Comparison of ENCODE assay signal across 8 mouse cellular contexts in the genomic region with DNA sequence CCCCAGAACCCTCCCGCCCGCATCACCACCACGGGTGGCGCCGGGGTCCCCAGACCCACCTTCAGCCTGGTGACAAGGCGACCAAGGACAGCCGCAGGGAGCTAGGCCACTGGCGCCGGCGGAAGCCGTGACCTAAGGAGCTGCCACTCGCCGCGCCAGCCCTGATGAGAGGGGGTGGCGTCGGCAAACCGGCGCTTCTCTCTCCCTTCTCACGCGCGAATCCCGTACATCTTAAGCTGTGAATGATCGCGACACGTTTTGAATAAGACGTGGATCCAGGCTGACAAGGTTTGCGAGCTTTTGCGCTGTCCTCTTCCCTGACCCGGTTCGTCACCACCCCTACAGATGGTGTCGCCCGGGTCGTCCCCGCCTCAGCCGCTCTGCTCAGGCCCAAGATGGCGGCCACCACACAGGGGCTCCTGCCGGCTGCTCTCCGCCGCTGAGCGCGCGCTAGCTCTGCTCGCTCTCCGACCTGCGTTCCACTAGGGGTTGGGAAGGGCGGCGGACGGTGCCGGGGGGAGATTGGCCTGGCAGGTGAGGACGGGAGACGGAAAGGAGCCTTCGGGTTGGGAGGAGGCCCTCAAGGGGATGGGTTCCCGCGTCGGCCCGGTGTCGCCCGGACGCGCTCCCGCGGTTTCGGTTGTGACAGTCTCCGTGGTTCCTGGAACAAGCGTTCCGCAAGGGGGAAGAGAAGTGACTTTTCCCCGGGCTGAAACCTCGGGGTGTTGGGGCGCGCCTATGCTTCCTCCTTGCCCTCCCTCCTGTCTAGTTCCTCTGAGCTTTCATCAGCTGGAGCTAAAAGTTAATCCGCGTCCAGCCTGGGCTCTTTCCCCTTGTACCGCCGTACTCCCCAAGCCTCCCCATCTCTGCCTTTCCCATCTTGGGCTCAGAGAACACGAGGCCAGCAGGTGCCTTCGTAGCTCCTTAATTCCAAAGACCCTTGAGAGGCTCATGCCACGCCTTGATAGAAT. TPM values are rescaled to one million over a fixed set of nuclear protein-coding genes. Genes with fewer than 3 reads are reported as not detected.
A peak's percentile ranks its signal among the peaks of the same experiment; 100 is the strongest.
DNase-seq lines count a peak whose midpoint lies in the region; ATAC-seq and TF ChIP-seq lines count a peak whose summit lies in the region.

TSS of gene Cpsf2 (plus strand) at position 388 of the 971 bp plus-strand sequence.

- H3K36me3 ChIP-seq in hindbrain, postnatal 0 days (ENCODE audit: insufficient read depth, low read length), result no peaks in the 10 kb centered on the region

- H3K9me3 ChIP-seq in hindbrain, postnatal 0 days (ENCODE audit: low read length), result no peaks in the 10 kb centered on the region

- peaks cover 10% of the 10 kb centered on the region; the same call in 1 of the 2 replicates for H3K4me1 ChIP-seq in hindbrain, postnatal 0 days (ENCODE audit: insufficient read depth, low read length)

- intact Hi-C loops in left cerebral cortex, adult 2 months (cut with DNase I), result loop anchor here (5.0 kb wide), 1 partner anchor 491 kb away; the partner anchor contains the start of gene Golga5

- no peaks in the 10 kb centered on the region for H3K27me3 ChIP-seq in hindbrain, postnatal 0 days (ENCODE audit: insufficient read depth, low read length)

- WGBS in hindbrain, postnatal 0 days, result under 1% methylated on average over 72 of the region's 77 CpGs

- H3K27ac ChIP-seq in hindbrain, postnatal 0 days, result peak within 1 kb of the TSS; percentile 95
- H3K27ac ChIP-seq in left cerebral cortex, adult 2 months, result peak within 1 kb of the TSS; percentile 100

- DNase-seq in T-cell, adult 2 months (ENCODE audit: low spot score), result peak; percentile 83
- peak; percentile 81 to 87 for DNase-seq in cerebellum, postnatal 36 days
- DNase-seq in gastrocnemius, adult 18-20 months (ENCODE audit: low spot score), result peak; percentile 80
- peak; percentile 90 for DNase-seq in hindbrain, postnatal 0 days (ENCODE audit: low spot score)
- DNase-seq in left cerebral cortex, adult 2 months (ENCODE audit: extremely low spot score in 1 of 2, low spot score in 2 of 2), result peak; percentile 83
- DNase-seq in right cerebral cortex, adult 2 months (ENCODE audit: low spot score in 2 of 2), result peak; percentile 81 to 90
- DNase-seq in urinary bladder, postnatal 14 days (ENCODE audit: low spot score), result peak; percentile 80

- peak; percentile 97 for ATAC-seq in hindbrain, postnatal 0 days
- peak; percentile 83 for ATAC-seq in megakaryocyte, adult 5-6 weeks (ENCODE audit: poor library complexity, severe bottlenecking)

- peak within 1 kb of the TSS; percentile 92 for H3K4me3 ChIP-seq in hindbrain, postnatal 0 days (ENCODE audit: low read length)
- H3K4me3 ChIP-seq in left cerebral cortex, adult 2 months, result peak within 1 kb of the TSS; percentile 74

- H3K4me2 ChIP-seq in hindbrain, postnatal 0 days (ENCODE audit: low read depth, low read length), result peak within 1 kb of the TSS; percentile 65

- TF ChIP-seq CTCF in hindbrain, postnatal 0 days (IDR thresholded peaks at IDR 0.05; ENCODE audit: low read depth), result 0 out of 2 replicates have a peak, but pooled peaks have one; percentile 11
- TF ChIP-seq CTCF in left cerebral cortex, adult 2 months (IDR thresholded peaks at IDR 0.05), result no peak; the same call in 1 of the 2 replicates

- H3K9ac ChIP-seq in hindbrain, postnatal 0 days (replicated peaks; ENCODE audit: low read length), result peak within 1 kb of the TSS; percentile 95

RNA-seq across cellular contexts. Expression of gene Cpsf2, which starts in this region (rescaled TPM):
- total RNA-seq in gastrocnemius, adult 18-20 months (2021), result 10 to 100 TPM in 1 of 2 experiments, 1 to 10 TPM in 1; 10.0 to 10.2 TPM
- 19.7 and 20.9 TPM in 2 replicates for total RNA-seq in hindbrain, postnatal 0 days (2014; rRNA removed)
- polyA plus RNA-seq in hindbrain, postnatal 0 days (2015; fragmentation: Nextera tagmentation; extraction: Ambion mirVana), result 26.9 and 27.2 TPM in 2 replicates
- 10 to 100 TPM; 24.6 to 27.6 TPM for total RNA-seq in left cerebral cortex, adult 2 months (2021)
- 28.0 and 29.3 TPM in 2 replicates for total RNA-seq in megakaryocyte, adult 5-6 weeks (2015)
- 43.3 and 45.3 TPM in 2 replicates for total RNA-seq in megakaryocyte, adult 5-6 weeks (2017)

Comparison
In these comparisons a context has a peak if more than half of its experiments do, and no peak if none do; other contexts are left out.
1. Peak in every context shown above with its lines: DNase-seq, ATAC-seq, H3K4me3 ChIP-seq and H3K27ac ChIP-seq.